Mouse (Mus musculus): Measurements from ENCODE around the gene Psmc3. TPM values are rescaled to one million over a fixed set of nuclear protein-coding genes. Genes with fewer than 3 reads are reported as not detected.

The Psmc3 gene
- total and polyA plus RNA-seq, 3 experiments = 214 to 284 (median 257) TPM

DNA sequence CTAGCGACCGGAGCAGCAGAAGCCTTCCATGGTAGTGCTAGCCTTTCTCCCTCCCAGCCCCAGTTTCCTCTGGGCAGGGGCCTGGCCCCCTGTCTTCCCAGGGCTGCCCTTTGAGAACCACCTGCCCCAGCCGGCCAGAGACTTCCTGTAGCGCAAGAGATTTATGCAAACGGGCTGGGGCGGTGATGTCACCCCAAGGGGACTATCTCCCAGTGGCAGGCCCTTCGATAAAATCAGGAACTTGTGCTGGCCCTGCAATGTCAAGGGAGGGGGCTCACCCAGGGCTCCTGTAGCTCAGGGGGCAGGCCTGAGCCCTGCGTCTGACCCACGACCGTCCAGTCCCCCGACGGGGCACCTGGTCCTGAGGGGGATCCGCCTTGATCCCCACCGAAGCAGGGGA is 42.7 kb downstream of the Psmc3 start:
- Histone ChIP-seq H3K27ac (ENCODE audit: insufficient read depth, low read depth) (peak overlapping the region; percentile 79), H3K4me2 (ENCODE audit: insufficient read depth, low read depth, poor library complexity, severe bottlenecking) (peak overlapping the region; percentile 89), H3K4me1 (ENCODE audit: control insufficient read depth in 1 of 2, insufficient read depth in 2 of 2) (peaks cover 13 to 62% of the 10 kb centered on the region in 2 experiments), H3K9ac (ENCODE audit: insufficient read depth, low read depth) (peak overlapping the region; percentile 93), H3K4me3 (replicated peaks in 1 of 3; ENCODE audit: low read depth in 2 of 3, low read length in 2 of 3, poor library complexity in 1 of 3) (peak overlapping the region; percentile 88 to 94 (median 91)), H3K27me3 (replicated peaks) (no peaks in the 10 kb centered on the region), H3K36me3 (replicated peaks in 1 of 2; ENCODE audit: control insufficient read depth in 1 of 2, insufficient read depth in 1 of 2, low read length in 1 of 2) (peaks cover 14 to 32% of the 10 kb centered on the region in 2 experiments), H3K79me2 (replicated peaks; ENCODE audit: control insufficient read depth, extremely low read depth, insufficient read depth, poor library complexity, severe bottlenecking) (peaks cover 25% of the 10 kb centered on the region), H3K9me3 (replicated peaks; ENCODE audit: low read length) (no peaks in the 10 kb centered on the region)
- dilution Hi-C loops (cut with MboI; ENCODE audit: extremely low pct_ligation_motif_present, extremely low pct_unique_long_range_greater_than_20kb, low sequenced_read_pairs) (no loop called here), in situ Hi-C loops (cut with MboI; ENCODE audit: low pct_ligation_motif_present, low pct_unique_long_range_greater_than_20kb, low sequenced_read_pairs) (loop anchor here (5.0 kb wide), 1 partner anchor 34 kb away; no protein-coding TSS in a partner anchor)
- TF ChIP-seq JUND (conservative IDR thresholded peaks at IDR 0.05; ENCODE audit: low read depth, low read length) = peak; percentile 38; the same call in 1 of the 2 replicates
- peak; percentile 56; the same call in 1 of the 2 replicates for TF ChIP-seq EP300 (IDR thresholded peaks at IDR 0.05; ENCODE audit: low read length)
- peak; percentile 85 for TF ChIP-seq NELFE (IDR thresholded peaks at IDR 0.05; ENCODE audit: low read depth, low read length)
- TF ChIP-seq SIN3A (IDR thresholded peaks at IDR 0.05; ENCODE audit: low read length) = peak; percentile 72; the same call in 1 of the 2 replicates
- TF ChIP-seq HCFC1 (IDR thresholded peaks at IDR 0.05; ENCODE audit: low read depth, low read length) = peak; percentile 58
- no peak for TF ChIP-seq CTCF (conservative IDR thresholded peaks at IDR 0.05 in 1 of 2, IDR thresholded peaks at IDR 0.05 in 1 of 2; ENCODE audit: low read depth in 2 of 2, low read length in 2 of 2)
- TF ChIP-seq POLR2AphosphoS2 (IDR thresholded peaks at IDR 0.05; ENCODE audit: low read depth, low read length) = no peak
- peak; percentile 78 for TF ChIP-seq MEF2A (IDR thresholded peaks at IDR 0.05; ENCODE audit: borderline replicate concordance, low read depth, low read length)
- peak; percentile 55 for TF ChIP-seq JUN (IDR thresholded peaks at IDR 0.05; ENCODE audit: insufficient read depth, low read depth, low read length)
- peak; percentile 85 for TF ChIP-seq MAZ (IDR thresholded peaks at IDR 0.05; ENCODE audit: low read depth, low read length)
- TF ChIP-seq PAX5 (IDR thresholded peaks at IDR 0.05; ENCODE audit: low read length) = no peak
- peak; percentile 50; the same call in 1 of the 2 replicates for TF ChIP-seq ZMIZ1 (IDR thresholded peaks at IDR 0.05; ENCODE audit: low read depth, low read length)
- no peak for TF ChIP-seq RCOR1 (conservative IDR thresholded peaks at IDR 0.05; ENCODE audit: low read depth, low read length)
- 0 out of 2 replicates have a peak, but pooled peaks have one; percentile 13 for TF ChIP-seq NRF1 (IDR thresholded peaks at IDR 0.05; ENCODE audit: low read depth, low read length)
- peak; percentile 83 for TF ChIP-seq TCF12 (IDR thresholded peaks at IDR 0.05; ENCODE audit: low read depth, low read length)
- TF ChIP-seq ZNF384 (IDR thresholded peaks at IDR 0.05; ENCODE audit: low read depth, low read length) = no peak
- TF ChIP-seq IRF4 (IDR thresholded peaks at IDR 0.05; ENCODE audit: low read depth, low read length) = peak; percentile 67; the same call in 1 of the 2 replicates
- TF ChIP-seq USF2 (conservative IDR thresholded peaks at IDR 0.05; ENCODE audit: low read depth, low read length) = no peak
- TF ChIP-seq TBP (conservative IDR thresholded peaks at IDR 0.05; ENCODE audit: low read depth, low read length) = peak; percentile 62
- TF ChIP-seq POLR2A (IDR thresholded peaks at IDR 0.05; ENCODE audit: low read depth, low read length) = peak; percentile 78
- peak; percentile 45 for TF ChIP-seq MXI1 (IDR thresholded peaks at IDR 0.05; ENCODE audit: low read depth, low read length)
- peak; percentile 84; the same call in 1 of the 2 replicates for TF ChIP-seq UBTF (IDR thresholded peaks at IDR 0.05; ENCODE audit: low read depth, low read length)
- TF ChIP-seq CHD2 (IDR thresholded peaks at IDR 0.05; ENCODE audit: low read length) = no peak
- TF ChIP-seq ELF1 (IDR thresholded peaks at IDR 0.05; ENCODE audit: low read depth, low read length) = peak; percentile 83
- no peak for TF ChIP-seq E2F4 (IDR thresholded peaks at IDR 0.05; ENCODE audit: insufficient replicate concordance, low read depth, low read length)
- TF ChIP-seq MYC (IDR thresholded peaks at IDR 0.05; ENCODE audit: low read depth, low read length) = peak; percentile 29; the same call in 1 of the 2 replicates
- no peak for TF ChIP-seq SMC3 (IDR thresholded peaks at IDR 0.05; ENCODE audit: low read depth, low read length)
- peak; percentile 59 for TF ChIP-seq MAX (IDR thresholded peaks at IDR 0.05; ENCODE audit: low read length)
- no peak for TF ChIP-seq BHLHE40 (IDR thresholded peaks at IDR 0.05; ENCODE audit: low read depth, low read length)
- no peak for TF ChIP-seq MAFK (IDR thresholded peaks at IDR 0.05; ENCODE audit: insufficient replicate concordance, low read length)
- TF ChIP-seq ETS1 (conservative IDR thresholded peaks at IDR 0.05; ENCODE audit: low read depth, low read length) = peak; percentile 81
- DNase-seq (ENCODE audit: extremely low read depth) = peak; percentile 84

All from CH12.LX (cell line).